Mouse (Mus musculus) kidney, postnatal 14 days (tissue): ENCODE data around the gene Chid1.

Source experiments
- DNase-seq: peaks from one replicate; pipeline ENCODE4 v3.0.0; 2022; ENCODE audit warnings: mixed read lengths

Gene Chid1

GRCm38 (mm10) chr7:141475805-141476158, 63.9 kb downstream of the Chid1 start:
- DNase-seq: no peak

- DNase-seq: peak; percentile 91
These were observed 64.4 kb downstream of the Chid1 start, which contains the start of the genes Polr2l and Tspan4 for GRCm38 (mm10) chr7:141475011-141475804. Gene Polr2l (minus strand): TSS chr7:141475132. Gene Tspan4 (plus strand): TSS chr7:141475240.

GRCm38 (mm10) chr7:141474160-141474559, 65.5 kb downstream of the Chid1 start:
- DNase-seq: no peak

- DNase-seq: no peak
These were observed 66.9 kb downstream of the Chid1 start for GRCm38 (mm10) chr7:141472763-141473162.

- DNase-seq: no peak
These were observed 67.4 kb downstream of the Chid1 start for GRCm38 (mm10) chr7:141472226-141472625.

- no peak for DNase-seq
These were observed 68.4 kb downstream of the Chid1 start for GRCm38 (mm10) chr7:141471236-141471635.

- no peak for DNase-seq
These were observed 69.1 kb downstream of the Chid1 start for GRCm38 (mm10) chr7:141470637-141470944.

GRCm38 (mm10) chr7:141469901-141470636, 69.6 kb downstream of the Chid1 start:
- no peak for DNase-seq

- no peak for DNase-seq
These were observed 70.3 kb downstream of the Chid1 start for GRCm38 (mm10) chr7:141469352-141469751.

GRCm38 (mm10) chr7:141468522-141469211, 71.0 kb downstream of the Chid1 start:
- peak; percentile 82 for DNase-seq

- DNase-seq: no peak
These were observed 71.5 kb downstream of the Chid1 start for GRCm38 (mm10) chr7:141468164-141468521.

GRCm38 (mm10) chr7:141467230-141468030, 72.2 kb downstream of the Chid1 start, which contains the start of gene Cd151:
Gene Cd151 (plus strand): TSS chr7:141467392.
- peak; percentile 96 for DNase-seq

- no peak for DNase-seq
These were observed 73.0 kb downstream of the Chid1 start for GRCm38 (mm10) chr7:141466607-141467148.

GRCm38 (mm10) chr7:141466045-141466394, 73.6 kb downstream of the Chid1 start:
- no peak for DNase-seq

GRCm38 (mm10) chr7:141465388-141466044, 74.1 kb downstream of the Chid1 start:
- DNase-seq: no peak

- peak; percentile 70 for DNase-seq
These were observed 75.0 kb downstream of the Chid1 start for GRCm38 (mm10) chr7:141464603-141465201.

GRCm38 (mm10) chr7:141463824-141464602, 75.6 kb downstream of the Chid1 start:
- DNase-seq: peak; percentile 76

- peak; percentile 71 for DNase-seq
These were observed 77.3 kb downstream of the Chid1 start for GRCm38 (mm10) chr7:141462333-141462821.

- DNase-seq: no peak
These were observed 77.9 kb downstream of the Chid1 start for GRCm38 (mm10) chr7:141461521-141462332.
